Mouse (Mus musculus) gastrocnemius, postnatal 25 days (tissue): Measurements from ENCODE around the gene Cenps. TPM values are rescaled to one million over a fixed set of nuclear protein-coding genes. Genes with fewer than 3 reads are reported as not detected.

Source experiments
- DNase-seq: peaks from one replicate; pipeline ENCODE4 v3.0.0; 2022
- total RNA-seq, 2 experiments: library from RNA; stranded (reverse); gene quantifications; 1 replicate in 1 of 2; 2 replicates in 1 of 2; pipeline ENCODE4 v1.2.3; 2021

Gene Cenps
- total RNA-seq, 2 experiments from 2014 or later = 5.8 to 6.5 TPM

DNA sequence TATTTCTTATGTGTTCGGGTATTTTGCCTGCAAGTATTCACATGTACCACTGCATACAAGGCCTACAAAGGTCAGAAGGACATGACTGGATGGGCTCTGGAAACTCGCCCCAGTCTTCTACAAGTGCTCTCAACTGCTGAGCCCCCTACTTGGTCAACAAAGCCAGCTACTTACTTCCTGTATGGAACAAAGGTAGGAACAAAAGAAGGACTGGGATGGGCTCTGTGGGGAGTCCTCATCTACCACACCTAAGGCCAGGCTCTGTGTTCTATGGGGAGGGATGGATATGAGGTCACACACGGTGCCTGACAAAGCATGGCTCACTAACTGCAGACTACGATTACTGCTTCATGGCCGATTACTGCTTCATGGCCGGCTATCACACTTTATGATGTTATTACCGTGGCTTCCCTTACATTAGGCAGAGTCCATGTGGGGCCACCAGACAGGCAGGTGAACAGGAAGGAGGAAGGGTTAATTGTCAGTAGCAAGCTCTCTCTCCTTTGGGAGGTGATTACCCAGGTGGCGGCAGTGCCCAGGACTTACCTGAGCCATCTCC is 20.1 kb upstream of the Cenps start:
- no peak for DNase-seq

- DNase-seq = no peak
These were observed 18.3 kb upstream of the Cenps start for GRCm38 (mm10) chr4:149155711-149156110.

DNA sequence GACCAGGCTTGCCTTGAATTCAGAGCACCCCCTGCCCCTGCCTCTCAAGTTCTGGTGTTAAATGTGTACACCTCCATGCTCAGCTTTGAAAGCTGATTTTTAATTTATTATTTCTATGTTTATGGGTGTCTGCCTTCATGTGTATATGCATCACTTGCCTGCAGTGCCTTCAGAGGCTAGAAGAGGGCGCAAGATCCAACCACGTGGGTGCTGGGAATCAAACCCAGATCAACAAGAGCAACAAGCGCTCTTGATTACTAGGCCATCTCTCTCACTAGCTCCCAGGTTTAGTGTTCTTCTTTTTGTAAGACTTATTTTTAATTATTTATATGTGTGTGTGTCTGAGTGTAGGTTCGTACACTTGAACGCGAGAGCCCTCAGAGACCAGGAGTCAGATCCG is 17.4 kb upstream of the Cenps start:
- DNase-seq = no peak

- no peak for DNase-seq
These were observed 13.3 kb upstream of the Cenps start for GRCm38 (mm10) chr4:149150721-149151120.

GRCm38 (mm10) chr4:149150256-149150655 is 12.8 kb upstream of the Cenps start:
- no peak for DNase-seq

- no peak for DNase-seq
These were observed 12.2 kb upstream of the Cenps start for GRCm38 (mm10) chr4:149149611-149150010.

- no peak for DNase-seq
These were observed 11.8 kb upstream of the Cenps start for GRCm38 (mm10) chr4:149149196-149149595.

GRCm38 (mm10) chr4:149148084-149148483 is 10.7 kb upstream of the Cenps start:
- DNase-seq = no peak

- DNase-seq = no peak
These were observed 10.1 kb upstream of the Cenps start for GRCm38 (mm10) chr4:149147528-149147927.

DNA sequence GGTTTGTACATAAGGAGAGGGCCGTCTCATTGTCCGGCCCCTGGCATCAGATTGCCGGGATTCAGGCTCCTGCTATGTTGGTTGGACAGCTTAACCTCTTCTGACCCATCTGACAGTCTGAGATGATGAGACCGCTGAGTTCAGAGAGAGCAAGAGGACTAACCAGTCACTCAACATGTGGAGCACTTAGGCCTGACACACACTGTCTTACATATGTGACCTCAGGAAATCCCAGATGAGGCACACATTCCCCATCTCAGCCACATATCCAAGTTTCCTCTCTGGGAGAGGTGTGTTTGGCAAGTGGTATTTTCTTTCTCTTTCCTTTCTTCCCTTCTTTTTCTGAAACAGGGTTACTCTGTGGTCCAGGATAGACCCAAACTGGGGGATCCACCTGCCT is 7.7 kb upstream of the Cenps start:
- no peak for DNase-seq

DNA sequence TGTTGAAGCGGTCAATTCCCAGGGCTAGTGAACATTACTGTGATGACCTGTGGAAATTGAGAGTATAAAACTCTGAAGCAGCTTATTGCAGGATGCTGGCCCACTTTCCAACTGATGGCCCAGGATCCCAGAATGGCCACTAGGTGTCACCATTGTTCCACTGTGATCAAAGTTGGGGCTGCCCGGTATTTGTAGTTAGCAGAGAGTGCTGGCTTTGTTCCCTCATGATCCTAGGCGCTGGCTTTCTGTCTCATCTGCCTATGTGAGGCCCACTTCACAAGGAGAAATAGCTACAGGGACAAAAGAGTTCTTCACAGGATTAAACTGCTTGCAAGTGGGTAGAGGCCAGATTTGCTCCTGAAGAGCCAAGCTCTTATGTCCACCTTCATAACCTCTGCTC is 7.0 kb upstream of the Cenps start:
- peak; percentile 65 for DNase-seq

DNA sequence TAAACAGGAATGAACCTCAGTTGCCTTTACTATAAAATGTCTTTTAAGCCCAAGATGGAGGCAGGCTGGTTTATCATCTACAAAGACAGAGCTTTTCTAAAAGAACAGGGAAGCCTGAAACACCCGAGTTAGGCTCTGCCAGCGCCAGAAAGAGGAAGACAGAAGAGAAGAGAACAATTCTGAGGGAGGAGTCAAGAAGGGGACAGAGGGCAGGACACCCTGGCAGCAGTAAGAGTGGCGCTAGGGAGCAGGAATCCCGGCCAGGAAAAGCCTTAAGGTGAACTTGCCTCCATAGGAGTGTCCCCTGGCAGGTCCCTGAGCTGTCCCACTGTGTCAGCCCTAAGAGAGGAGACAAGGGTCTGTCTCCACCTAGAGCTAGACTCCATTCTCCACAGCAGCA is 6.2 kb upstream of the Cenps start:
- no peak for DNase-seq

- no peak for DNase-seq
These were observed 1.1 kb upstream of the Cenps start for GRCm38 (mm10) chr4:149138515-149138914.

DNA sequence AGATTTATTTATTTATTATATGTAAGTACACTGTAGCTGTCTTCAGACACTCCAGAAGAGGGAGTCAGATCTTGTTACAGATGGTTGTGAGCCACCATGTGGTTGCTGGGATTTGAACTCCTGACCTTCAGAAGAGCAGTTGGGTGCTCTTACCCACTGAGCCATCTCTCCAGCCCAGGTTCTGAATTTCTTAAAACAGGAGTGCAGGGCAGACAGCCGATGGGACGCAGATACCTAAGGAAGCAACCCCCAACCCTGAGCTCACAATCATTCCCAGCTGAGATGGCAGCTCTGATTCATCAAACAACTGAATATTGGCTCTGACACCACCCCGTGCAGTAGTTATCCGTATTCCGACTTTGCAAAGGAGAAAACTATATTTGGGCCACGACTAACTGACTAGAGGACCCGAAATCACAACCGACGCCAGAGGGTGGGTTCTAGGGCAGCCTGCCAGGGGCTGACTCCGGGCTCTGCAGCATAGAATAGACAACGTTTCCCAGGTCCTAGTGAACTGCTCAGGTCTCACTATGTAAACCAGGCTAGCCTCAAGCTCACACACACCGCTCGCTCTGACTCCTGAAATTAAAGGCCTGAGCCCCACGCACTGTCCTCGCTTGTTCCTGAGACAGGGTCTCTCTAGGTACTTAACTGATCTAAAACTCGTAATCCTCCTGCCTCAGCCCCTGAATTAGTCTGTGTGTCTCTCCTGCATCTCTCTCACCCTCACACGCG is 1.1 kb downstream of the Cenps start:
- DNase-seq = no peak

DNA sequence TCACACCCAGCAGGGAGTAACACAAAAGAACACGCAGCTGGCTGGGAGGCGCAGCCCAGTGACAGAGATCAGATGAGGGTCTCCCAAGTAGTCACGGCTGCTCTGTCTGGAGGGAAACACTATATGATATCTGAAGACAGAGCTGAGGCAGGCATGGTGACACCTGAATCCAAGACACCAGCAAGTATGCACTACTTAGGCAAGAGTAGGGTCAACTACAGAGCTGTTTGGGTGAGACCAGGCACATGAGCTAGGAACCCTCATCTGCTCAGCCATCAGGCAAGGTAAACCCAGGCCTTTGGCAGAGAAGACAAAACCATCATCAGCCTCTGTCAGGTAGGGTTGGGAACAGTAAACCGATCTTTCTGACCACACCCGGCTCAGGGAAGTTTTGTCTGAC is 4.0 kb downstream of the Cenps start:
- DNase-seq = no peak

GRCm38 (mm10) chr4:149131789-149132565 is 5.5 kb downstream of the Cenps start:
- no peak for DNase-seq

- DNase-seq = no peak
These were observed 6.2 kb downstream of the Cenps start for GRCm38 (mm10) chr4:149131021-149131752.

DNA sequence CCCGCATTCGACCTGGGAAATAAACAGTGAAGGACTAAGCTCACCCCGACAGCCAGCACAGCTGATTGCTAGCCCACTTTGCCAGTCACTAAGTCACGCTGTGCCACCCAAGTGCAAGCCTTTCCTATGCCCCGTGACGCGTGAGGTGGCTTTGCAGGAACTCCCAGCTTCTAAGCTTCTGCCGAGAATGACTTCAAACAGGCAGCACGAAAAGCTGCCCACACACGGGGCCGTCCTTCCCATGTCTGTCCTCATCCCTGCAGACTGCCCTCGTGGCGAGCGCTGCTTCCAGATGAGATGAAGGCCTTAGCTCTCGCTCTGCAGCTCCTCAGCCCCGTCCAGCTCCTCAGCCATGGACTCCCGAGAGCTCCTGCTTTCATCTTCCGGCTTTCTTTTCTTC is 9.0 kb downstream of the Cenps start:
- no peak for DNase-seq

- no peak for DNase-seq
These were observed 10.8 kb downstream of the Cenps start, which contains the start of gene Cort for GRCm38 (mm10) chr4:149126663-149127062. Gene Cort (minus strand): TSS chr4:149126763.

GRCm38 (mm10) chr4:149126115-149126509 is 11.3 kb downstream of the Cenps start:
- no peak for DNase-seq

GRCm38 (mm10) chr4:149125341-149126114 is 11.9 kb downstream of the Cenps start:
- DNase-seq = no peak

DNA sequence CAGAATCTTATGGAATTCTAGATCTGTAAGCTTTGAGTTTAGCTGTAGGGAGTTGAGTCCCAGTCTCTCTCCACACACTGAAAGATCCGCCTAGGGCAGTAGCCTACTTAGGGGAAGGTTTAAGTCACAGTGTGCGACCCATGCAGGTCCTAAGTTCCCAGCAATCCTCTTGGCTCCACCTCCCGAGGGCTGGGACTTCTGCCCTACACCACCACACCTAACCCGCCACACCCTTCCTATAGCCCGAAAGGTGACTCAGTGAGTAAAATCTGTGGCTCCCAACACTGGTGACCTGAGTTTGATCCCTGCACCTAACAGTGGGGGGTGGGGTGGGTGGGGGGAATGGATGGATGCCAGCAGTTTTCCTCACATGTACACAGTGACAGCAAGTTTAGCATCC is 14.0 kb downstream of the Cenps start:
- DNase-seq = no peak
